Mouse (Mus musculus): ENCODE measurements around the gene Ftsj3. TPM values are rescaled to one million over a fixed set of nuclear protein-coding genes. Genes with fewer than 3 reads are reported as not detected.

Gene Ftsj3
- total and polyA plus RNA-seq, 3 experiments = 205 to 308 TPM; not detected in 1

- no peak for TF ChIP-seq BHLHE40 (IDR thresholded peaks at IDR 0.05; ENCODE audit: borderline replicate concordance, low read depth, low read length)
- TF ChIP-seq HCFC1 (IDR thresholded peaks at IDR 0.05; ENCODE audit: low read depth, low read length) = peak; percentile 86
- TF ChIP-seq USF1 (IDR thresholded peaks at IDR 0.05; ENCODE audit: low read depth, low read length) = peak; percentile 49; the same call in 1 of the 2 replicates
- TF ChIP-seq MYB (IDR thresholded peaks at IDR 0.05; ENCODE audit: low read depth, low read length) = no peak
- peak; percentile 93 for TF ChIP-seq NRF1 (IDR thresholded peaks at IDR 0.05; ENCODE audit: insufficient read depth, low read depth, low read length, poor library complexity, severe bottlenecking)
- TF ChIP-seq CTCF (IDR thresholded peaks at IDR 0.05 in 2 of 3, conservative IDR thresholded peaks at IDR 0.05 in 1 of 3; ENCODE audit: control insufficient read depth in 1 of 3, insufficient read depth in 1 of 3, low read depth in 2 of 3, low read length in 3 of 3, poor library complexity in 1 of 3, severe bottlenecking in 1 of 3) = no peak
- peak; percentile 92 for TF ChIP-seq MAX (IDR thresholded peaks at IDR 0.05; ENCODE audit: low read length)
- no peak for TF ChIP-seq EP300 (IDR thresholded peaks at IDR 0.05; ENCODE audit: low read depth in 1 of 2, low read length in 2 of 2)
- no peak for TF ChIP-seq SMC3 (IDR thresholded peaks at IDR 0.05; ENCODE audit: low read depth, low read length)
- peak; percentile 100 for TF ChIP-seq MYC (IDR thresholded peaks at IDR 0.05; ENCODE audit: low read depth, low read length)
- 0 out of 2 replicates have a peak, but pooled peaks have one; percentile 19 for TF ChIP-seq TCF12 (IDR thresholded peaks at IDR 0.05; ENCODE audit: low read depth, low read length)
- no peak for TF ChIP-seq ZNF384 (IDR thresholded peaks at IDR 0.05; ENCODE audit: low read depth, low read length)
- TF ChIP-seq MEF2A (IDR thresholded peaks at IDR 0.05; ENCODE audit: extremely low read depth, insufficient replicate concordance, low read depth, low read length, poor library complexity, severe bottlenecking) = no peak
- TF ChIP-seq POLR2AphosphoS5 (IDR thresholded peaks at IDR 0.05; ENCODE audit: borderline replicate concordance, low read depth, low read length) = 0 out of 2 replicates have a peak, but pooled peaks have one; percentile 33
- TF ChIP-seq E2F4 (IDR thresholded peaks at IDR 0.05; ENCODE audit: borderline replicate concordance, low read depth, low read length) = no peak
- TF ChIP-seq ETS1 (IDR thresholded peaks at IDR 0.05; ENCODE audit: low read depth, low read length) = no peak
- peak; percentile 80; the same call in 1 of the 2 replicates for TF ChIP-seq SIN3A (IDR thresholded peaks at IDR 0.05; ENCODE audit: low read length)
- no peak for TF ChIP-seq KAT2A (conservative IDR thresholded peaks at IDR 0.05; ENCODE audit: low read depth, low read length)
- no peak for TF ChIP-seq MAZ (IDR thresholded peaks at IDR 0.05; ENCODE audit: low read depth, low read length)
- TF ChIP-seq MXI1 (IDR thresholded peaks at IDR 0.05; ENCODE audit: low read depth, low read length) = peak; percentile 85
Measured at GRCm38 (mm10) chr11:106215927-106216729, 39.8 kb downstream of the Ftsj3 start, which contains the start of gene Ccdc47 (continued).

- H3K9ac ChIP-seq (ENCODE audit: control insufficient read depth, low read depth, low read length, poor library complexity, severe bottlenecking) = peak overlapping the region; percentile 86
- H3K4me3 ChIP-seq (ENCODE audit: control insufficient read depth in 1 of 2, insufficient read depth in 1 of 2, low read depth in 2 of 2, low read length in 2 of 2) = peak overlapping the region; percentile 47 to 86
- TF ChIP-seq SIN3A (IDR thresholded peaks at IDR 0.05; ENCODE audit: low read length) = peak; percentile 54
- TF ChIP-seq MXI1 (IDR thresholded peaks at IDR 0.05; ENCODE audit: low read depth, low read length) = peak; percentile 75
- 0 out of 2 replicates have a peak, but pooled peaks have one; percentile 81 for TF ChIP-seq CHD1 (IDR thresholded peaks at IDR 0.05; ENCODE audit: low read depth, low read length)
- TF ChIP-seq TBP (IDR thresholded peaks at IDR 0.05; ENCODE audit: low read depth, low read length) = no peak
- peaks cover 58% of the 10 kb centered on the region for H3K79me2 ChIP-seq (ENCODE audit: control insufficient read depth, insufficient read depth, low read length, poor library complexity)
- H3K9me3 ChIP-seq (replicated peaks; ENCODE audit: insufficient read depth, low read length) = no peaks in the 10 kb centered on the region
- peaks cover 0 to 19% of the 10 kb centered on the region in 2 experiments; a peak in 3 of 4 replicates for H3K4me1 ChIP-seq (ENCODE audit: control insufficient read depth in 1 of 2, insufficient read depth in 2 of 2, low read length in 2 of 2)
- no peaks in the 10 kb centered on the region for H3K27me3 ChIP-seq (ENCODE audit: control insufficient read depth in 1 of 2, insufficient read depth in 2 of 2, low read length in 2 of 2)
- H3K36me3 ChIP-seq (ENCODE audit: control insufficient read depth in 1 of 2, insufficient read depth in 2 of 2, low read length in 2 of 2) = peaks cover 22 to 32% of the 10 kb centered on the region in 2 experiments
- peak overlapping the region; percentile 85 for H3K27ac ChIP-seq (ENCODE audit: control insufficient read depth, low read depth, low read length)
- DNase-seq (ENCODE audit: low read depth, low spot score) = peak; percentile 56
Measured at GRCm38 (mm10) chr11:106215450-106215859, 40.4 kb downstream of the Ftsj3 start.

Measured in MEL (cell line).